Mouse (Mus musculus): Measurements from ENCODE around the gene Fitm1.

- TF ChIP-seq CTCF (IDR thresholded peaks at IDR 0.05; ENCODE audit: low read depth, low read length) (no peak), POLR2A (IDR thresholded peaks at IDR 0.05; ENCODE audit: extremely low read depth, insufficient read depth, low read length) (no peak)
Observed at GRCm38 (mm10) chr14:55555788-55556187, 19.6 kb upstream of the Fitm1 start.
